Mouse (Mus musculus) adrenal gland, adult (tissue): ENCODE results near the gene Ptgis.

Experiments
- DNase-seq, 2 experiments: peaks; one replicate each; pipeline ENCODE4 v3.0.0; 2022 to 2023; ENCODE audit warnings: low spot score in 1 of 2; ENCODE audit not compliant: inconsistent age in 2 of 2

Ptgis gene

DNA sequence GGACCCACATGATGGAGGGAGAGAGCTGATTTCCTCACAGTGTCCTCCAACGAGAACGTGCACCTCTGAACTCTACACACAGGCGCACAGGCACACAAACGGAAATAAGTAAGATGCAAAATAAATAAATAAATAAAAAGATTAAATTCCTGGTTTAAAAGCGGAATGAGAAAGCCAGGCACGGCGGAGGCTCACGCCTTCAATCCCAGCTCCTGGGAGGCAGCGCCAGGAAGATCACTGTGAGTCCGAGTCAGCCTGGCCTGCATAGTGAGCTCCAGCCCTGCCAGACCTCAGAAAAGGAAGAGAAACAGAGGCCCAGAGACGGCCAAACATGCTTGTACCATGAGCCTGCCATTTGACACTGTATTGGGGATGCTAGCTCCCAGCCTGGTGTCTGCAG, 23.5 kb upstream of the Ptgis start:
- DNase-seq: no peak

DNA sequence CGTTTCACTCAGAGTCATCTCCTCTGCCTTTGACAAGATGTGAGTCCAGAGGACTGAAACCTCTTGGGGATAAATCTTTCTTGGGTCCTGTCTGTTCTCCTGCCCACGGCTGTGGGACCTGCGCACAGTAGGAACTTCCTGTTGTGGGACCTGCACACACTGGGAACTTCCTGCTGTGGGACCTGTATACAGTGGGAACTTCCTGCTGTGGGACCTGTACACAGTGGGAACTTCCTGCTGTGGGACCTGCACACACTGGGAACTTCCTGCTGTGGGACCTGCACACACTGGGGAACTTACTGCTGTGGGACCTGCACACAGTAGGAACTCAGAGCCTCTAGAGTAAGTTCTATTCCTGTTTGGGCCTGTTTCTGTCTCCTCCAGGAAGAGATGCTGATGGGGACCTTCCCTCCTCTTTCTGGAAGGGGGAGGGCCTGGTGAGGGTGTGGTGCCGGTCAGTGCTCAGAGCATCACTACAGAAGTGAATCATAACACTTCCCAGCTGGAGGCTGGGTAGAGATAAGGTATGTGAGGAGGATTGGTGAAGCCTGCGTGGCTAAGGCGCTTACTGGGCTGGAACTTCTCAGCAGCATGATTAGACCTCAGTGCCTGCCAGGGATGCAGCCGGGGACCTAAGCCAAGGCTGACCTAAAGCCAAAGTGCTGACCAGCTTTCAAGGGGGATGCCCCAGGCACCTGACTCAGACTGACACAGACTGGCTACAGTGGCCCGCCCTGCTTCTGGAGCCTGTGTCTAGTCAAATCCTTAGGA, 22.8 kb upstream of the Ptgis start:
- peak in 1 of 2 experiments; percentile 31 for DNase-seq

DNA sequence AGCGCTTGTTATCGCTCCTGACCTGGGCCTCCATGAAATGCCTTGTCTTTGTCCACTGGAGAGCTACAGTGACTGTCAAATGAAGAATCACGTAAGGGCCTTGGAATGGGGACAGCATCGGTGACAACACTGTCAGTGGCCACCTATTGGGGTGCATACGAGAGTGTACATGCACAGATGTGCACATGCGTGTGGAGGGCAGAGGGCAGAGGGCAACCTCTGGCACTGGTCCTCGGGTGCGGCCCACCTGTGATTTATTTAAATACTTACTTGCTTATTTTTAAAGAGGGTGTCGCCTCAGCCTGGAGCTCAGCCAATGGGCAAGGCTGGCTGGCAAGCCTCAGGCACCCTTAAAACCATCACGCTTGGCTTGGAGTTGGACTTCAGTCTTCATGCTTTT, 22.0 kb upstream of the Ptgis start:
- DNase-seq: peak in 1 of 2 experiments; percentile 12

DNA sequence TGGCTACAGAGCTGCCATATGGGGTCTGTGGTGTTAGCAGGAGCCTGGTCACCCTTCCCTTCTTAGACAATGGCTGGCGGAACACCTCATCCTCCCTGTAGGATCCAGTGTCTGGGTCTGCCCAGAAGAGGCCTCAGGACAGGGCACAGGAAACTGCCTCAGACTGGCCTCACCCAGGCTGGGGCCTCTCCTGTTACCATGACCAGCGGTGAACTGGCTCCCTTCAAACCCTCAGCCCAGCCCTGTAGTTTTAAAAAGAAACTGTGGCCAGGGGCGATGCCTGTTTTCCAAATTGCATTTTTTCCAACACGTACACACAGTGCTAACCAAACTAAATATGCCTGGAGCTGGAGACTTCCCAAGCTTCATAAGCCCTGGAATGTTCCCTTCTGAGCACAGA, 20.7 kb upstream of the Ptgis start:
- DNase-seq: no peak

DNA sequence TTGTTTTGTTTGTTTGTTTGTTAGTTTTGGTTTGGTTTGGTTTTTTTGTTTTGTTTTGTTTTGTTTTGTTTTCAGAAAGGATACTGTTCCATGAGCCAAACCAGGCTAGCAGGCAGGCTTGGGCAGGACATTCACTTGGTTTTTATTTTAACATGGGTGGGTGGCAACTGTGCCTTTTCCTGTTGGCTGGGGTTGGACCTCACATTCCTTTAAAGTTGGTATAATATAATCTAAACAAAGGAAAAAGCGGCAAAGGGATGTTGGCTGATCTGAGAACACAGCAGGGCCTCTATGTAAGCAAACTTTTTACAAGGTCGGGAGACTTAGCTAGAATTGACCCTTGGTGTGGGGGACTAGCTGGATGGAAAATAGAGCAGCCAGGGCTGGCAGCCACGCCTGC, 17.4 kb upstream of the Ptgis start:
- DNase-seq: no peak

DNA sequence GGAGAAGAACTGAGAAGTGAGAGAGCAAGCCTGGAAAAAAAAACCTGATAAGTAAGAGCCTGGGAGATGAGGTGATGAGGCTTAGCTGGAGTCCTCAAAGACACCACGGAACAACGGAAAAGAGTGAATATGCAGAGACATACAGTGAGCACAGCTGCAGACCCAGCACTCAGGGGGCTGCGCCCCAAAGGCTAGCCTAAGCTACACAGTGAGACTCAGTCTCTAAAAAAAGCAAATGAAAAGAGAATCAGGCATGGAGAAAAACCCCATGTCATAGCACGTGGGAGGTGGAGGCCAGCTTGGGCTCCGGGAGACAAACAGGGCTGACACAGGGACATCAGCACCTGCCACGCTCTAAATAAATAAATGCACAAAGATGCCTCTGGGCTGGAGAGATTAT, 14.4 kb upstream of the Ptgis start:
- DNase-seq: peak in 1 of 2 experiments; percentile 59

DNA sequence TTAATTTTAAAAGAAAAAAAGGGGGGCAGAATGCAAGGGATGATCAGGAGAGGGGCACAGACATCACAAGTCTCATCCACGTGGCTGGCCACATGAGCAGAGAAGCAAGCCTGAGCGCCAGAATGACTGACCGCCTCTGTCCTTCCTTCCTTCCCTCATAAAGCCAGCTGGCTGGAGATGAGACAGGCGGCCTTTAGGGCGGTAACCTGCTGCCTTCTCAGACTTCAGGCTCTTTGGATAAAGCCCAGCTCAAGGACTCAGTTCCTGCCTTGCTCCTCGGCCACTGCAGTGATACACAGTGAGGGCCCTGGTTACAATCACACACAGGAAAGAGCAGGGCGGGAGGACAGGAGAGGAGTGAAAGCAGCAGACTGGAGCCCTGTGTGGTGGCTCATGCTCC, 13.8 kb upstream of the Ptgis start:
- DNase-seq: peak; percentile 90 to 95

DNA sequence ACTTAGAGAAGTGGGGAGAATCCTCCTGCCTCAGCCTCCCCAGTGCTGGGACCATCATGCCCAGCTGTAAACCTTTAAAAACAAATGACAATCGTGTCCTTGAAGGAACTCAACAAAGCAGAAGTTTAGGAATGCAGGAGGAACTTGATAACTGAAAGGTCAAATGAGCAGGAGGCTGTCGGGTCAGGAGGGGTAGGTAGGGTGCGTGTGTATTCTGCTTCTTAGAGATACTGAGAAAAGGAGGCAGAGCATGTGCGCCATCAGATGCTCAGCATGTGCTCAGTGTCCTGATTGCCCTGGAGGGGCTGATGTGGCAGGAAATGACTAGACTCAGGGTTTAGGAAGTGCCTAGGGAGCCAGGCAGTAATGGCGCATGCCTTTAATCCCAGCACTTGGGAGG, 13.1 kb upstream of the Ptgis start:
- DNase-seq: peak in 1 of 2 experiments; percentile 62

DNA sequence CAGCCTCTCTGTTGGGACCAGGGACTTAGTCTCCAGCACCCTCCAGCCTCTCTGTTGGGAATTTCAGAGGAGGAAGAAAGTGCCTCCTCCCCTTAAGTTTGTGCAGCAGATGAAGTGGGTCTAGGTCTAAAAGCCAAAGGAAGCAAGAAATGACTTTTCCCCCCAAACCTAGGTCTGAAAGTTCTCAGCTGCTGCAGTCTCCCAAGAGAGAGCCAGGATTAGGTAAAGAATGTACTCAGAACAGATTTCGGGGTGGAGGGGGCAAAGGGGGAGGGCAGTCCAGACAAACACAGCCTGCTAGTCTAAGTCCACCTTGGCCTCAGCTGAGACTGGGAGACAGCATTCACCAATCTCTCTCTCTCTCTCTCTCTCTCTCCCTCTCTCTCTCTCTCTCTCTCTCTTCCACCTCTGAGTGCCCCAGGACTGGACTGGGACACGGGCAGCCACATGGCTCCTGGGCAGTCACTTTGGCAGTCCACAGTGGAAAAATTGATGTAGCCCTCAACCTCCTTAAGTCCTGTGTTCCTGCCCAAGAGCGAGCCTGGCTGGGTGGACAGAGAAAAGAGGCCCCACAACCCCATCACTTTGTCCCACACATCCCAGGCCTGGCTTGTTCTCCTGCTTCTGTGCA, 11.8 kb upstream of the Ptgis start:
- DNase-seq: peak; percentile 41 to 74

DNA sequence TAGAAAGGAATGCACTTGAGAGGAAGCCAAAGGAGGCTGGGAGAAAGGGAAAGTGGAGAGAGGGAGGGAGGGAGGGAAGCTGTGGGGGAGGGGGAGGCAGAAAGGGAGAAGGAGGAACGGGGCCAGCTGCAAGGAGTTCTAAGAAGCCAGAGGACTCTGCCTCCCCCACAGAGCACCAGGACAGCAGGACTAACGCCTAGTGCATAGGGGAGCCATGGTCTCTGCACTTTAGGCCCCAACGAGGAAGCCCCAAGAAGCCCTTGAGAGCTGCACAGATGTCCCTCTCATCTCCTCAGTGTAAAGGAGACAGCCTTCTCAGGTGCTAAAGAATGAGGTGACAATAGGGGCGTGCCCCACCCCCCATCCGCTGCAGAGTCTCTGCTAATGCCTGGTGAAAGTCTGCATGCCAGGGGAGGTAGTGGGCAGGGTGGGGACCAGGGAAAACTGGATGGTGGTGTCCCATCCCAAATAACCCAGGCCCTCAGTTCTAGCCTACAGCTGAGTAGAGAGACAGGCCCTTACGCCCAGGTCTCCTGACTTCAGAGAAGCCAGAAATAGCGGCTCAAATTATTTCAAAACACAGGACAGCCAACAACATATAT, 10.4 kb upstream of the Ptgis start:
- DNase-seq: peak; percentile 55 to 85

DNA sequence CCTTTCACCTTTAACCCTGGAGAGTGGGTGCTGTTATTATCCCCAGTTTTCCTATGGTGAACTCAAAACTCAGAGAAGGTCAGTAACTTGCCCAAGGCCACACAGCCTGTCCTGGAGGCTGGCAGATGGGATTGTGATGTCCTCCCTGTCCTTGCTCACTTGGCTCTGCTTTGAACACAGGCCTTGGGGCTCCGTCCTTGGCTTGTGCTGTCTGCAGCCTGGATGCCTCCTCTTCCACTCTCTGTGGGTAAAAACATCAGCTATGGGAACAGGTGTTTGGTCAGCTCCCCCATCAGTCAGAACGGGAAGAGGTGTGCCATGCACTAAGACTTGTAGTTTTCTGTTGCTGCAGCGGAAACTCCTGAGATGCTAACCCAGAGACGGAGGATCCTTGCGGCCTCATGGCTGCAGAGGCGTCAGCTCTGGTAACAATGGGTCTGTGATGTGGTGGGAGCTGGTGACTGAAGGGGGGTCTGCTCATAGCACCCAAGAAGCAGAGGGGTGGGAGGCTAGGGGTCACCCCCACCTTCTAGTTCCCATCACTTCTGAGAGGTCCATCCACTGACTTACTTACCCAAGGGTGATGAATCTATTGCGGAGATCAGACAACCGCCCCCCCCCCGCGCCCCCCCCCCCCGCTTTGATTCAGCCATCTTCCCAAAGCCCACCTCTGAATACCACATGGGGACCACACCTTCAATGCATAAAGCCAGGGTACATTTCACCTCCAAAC, 9.8 kb upstream of the Ptgis start:
- peak; percentile 89 to 94 for DNase-seq

DNA sequence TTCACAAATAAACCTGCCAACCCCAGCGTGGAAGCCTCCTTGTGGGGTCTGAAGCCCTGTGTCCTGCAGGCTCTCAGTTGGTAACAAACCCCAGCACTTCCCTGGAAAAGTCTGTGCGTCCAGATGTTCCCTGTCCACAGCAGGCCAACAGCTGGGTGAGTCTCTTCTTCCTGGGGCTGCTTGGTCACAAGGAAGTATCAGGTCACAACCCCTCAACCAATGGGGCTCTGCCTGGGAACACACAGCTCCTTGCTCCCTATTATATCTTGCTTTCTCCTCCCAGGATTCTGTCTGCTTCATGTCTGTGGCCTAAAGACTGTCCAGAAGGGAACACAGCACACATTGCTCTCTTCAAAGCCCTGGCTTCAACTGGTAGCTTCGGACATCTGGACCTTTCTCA, 9.2 kb upstream of the Ptgis start:
- DNase-seq: no peak

DNA sequence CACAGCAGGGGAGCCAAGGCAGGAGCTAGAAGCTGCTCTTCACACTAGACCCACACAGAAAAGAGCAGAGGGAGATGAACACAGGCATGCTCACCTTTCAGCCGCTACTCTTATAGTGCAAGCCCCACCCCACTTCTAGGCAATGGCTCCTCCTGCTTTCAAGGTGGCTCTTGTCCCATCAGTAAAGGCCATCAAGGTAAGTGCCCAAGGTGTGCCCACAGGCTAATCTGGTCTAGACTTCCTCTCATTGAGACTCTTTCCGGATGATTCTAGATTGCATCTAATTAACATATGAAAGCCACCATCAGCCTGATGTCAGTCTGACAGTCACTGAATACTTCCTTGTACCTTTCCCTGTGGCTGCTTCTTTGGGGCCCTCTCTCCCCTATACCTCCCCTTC, 7.4 kb upstream of the Ptgis start:
- no peak for DNase-seq

DNA sequence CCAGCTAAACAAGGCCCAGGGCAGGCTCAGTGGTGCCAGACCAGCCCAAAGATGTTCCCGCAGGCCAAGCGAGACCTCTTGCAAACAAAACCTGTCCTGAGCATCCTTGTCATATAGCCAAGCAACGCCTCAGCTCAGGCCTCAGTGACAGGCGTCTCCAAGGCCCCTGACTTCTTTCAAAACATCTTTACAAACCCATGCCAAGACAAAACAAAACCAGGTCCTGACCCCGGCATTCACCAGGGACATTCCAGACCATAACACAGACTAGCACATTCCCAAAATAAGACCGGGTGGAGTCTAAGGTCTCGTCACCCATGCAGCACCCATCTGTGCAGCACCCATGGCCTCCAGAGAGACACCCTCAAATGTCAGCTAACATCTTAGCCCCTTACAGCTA, 6.3 kb upstream of the Ptgis start:
- no peak for DNase-seq

DNA sequence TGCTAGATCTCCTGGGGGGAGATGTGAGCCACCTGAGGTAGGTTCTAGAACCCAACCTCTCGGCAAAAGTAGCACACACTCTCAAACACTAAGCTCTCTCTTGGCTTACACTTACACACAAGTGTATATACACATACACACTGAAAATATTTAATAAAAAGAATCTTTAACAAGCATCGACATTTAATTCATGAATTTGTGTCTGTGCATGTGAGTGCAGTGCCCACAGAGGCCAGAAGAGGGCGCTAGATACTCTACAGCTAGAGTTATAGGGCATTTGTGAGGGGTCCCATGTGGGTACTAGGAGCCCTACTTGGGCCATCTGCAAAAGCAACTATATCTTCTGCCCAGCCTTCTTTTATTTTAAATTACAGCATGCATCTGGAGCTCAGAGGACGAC, 4.5 kb upstream of the Ptgis start:
- no peak for DNase-seq

DNA sequence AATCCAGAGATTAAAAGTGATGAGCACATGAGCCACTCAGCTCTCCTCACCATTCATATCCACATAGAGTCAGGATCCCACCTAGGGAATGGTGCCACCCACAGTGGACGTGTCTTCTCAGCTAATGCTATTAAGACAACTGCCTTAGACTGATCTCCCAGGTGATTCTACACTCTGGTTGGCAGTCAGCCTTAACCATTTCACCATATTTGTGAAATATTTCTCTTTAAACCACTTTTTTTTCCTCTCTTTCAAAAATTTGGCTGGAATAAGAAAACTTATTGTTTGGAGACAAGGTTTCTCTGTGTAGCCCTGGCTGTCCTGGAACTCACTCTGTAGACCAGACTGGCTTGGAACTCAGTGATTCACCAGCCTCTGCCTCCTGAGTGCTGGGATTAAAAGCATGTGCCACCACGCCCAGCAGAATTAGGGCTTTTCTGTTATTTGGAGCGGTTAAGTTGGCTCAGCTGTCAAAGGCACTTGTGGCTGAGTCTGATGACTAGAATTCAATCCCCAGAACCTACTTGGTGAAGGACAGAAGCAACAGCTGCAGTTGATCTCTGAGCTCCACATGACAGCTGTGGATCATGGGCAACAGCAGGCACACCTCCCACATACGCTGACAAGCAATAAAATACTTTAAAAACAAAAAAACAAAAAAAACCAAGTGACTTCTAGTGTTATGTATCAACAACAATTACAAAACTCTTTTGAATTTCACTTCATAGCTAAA, 3.6 kb upstream of the Ptgis start:
- no peak for DNase-seq

DNA sequence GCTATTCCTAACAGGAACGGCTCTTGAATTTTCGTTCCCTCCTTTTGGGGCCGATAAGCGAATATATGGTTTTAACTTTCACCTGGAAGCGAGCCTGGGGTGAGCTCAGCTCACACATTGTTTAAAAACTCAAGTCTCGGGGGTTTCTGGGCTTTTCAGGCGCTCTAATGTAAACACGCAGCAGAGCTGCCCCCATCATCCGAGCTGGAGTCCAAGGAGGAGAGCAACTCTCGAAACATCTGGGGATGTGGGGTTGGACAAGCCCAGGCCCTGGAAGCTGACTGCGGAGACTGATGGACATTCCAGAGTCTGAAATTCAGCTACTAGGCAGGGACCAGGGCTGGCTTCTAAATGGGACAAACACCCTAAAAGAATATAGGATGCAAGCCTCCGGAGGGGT, 1.1 kb downstream of the Ptgis start:
- DNase-seq: no peak

DNA sequence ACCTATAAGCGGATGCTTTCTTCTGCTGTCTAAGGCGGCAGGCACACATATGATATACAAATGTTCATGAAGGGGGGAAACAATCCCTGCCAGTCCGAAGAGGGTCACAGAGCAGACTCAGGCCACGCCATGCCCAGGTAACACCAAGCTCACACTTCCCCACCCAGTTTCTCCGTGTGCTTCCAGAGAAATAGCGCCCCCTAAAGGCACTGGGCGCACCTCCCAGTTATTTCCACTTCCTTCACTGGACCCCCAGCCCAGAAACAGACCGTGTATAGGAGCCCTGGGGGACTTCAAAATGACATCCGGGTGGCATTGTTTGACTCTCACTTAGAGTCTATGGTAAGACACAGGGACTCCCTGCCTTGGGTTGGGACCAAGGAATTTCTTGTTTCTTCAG, 3.2 kb downstream of the Ptgis start:
- DNase-seq: no peak

DNA sequence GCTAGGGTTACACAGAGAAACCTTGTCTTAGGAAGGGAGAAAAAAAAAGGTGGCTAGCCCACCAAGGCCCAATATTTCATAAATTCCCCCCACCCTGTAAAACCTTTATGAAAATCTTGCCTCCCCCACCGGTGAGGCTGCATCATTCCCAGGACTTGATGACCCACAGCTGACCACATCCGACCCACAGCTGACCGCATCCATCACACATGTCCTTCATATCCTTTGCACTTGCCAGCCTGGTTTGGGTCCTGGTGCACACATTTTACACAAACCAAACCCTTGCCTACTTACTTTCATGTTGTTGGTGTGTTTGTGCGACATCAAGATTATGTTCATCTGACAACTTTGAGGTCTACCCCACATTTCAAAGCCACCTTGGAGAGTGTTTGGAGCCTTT, 4.2 kb downstream of the Ptgis start:
- DNase-seq: no peak

DNA sequence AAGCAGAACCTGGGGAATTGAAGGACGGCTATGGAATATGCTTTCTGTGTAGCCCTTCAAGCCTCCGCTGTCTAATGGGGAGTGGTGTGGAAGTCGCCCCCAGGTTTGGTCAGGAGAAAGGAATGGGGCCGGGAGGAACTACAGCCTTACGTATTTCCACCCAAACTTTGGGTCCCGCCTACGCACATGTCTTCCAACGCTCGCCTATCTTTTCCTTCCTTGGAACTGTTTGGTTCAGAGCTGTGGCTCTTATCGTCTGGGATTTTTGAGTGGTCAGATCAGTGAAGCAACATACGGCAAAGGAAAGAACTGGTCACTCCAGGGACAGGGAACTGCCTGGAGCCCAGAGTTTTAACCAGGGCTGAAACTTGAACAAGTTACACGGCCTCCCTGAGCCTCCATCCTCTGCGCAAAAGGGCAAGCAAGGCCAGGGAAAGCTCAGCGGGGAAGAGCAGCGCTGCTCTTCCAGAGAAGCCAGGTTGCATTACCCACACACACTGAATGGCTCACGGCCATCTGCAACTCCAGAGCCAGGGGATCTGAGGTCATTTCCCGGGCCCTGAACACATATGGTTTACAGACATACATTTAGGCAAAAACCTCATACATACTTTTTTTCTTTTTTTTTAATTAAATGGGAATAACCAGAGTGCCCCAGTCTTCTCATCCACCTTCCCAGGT, 4.9 kb downstream of the Ptgis start:
- no peak for DNase-seq

DNA sequence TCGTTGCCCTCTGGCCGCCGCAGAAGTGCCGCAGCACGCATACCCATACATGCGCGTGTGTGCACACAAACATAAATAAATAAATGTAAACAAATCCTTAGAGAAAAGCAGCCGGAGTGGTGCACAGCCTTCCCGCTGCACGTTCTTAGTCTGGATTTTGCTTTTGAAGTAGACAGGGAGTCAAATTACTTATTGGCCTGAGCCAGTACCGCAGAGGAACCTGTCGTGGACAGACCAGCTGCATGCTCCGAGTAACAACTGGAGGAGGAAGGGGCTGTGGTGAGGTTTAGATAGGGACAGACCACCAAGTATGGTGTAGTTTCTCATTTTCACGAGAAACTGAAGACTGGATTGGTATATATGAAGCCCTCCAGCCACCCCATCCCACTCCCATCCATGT, 6.6 kb downstream of the Ptgis start:
- DNase-seq: no peak
